Mouse (Mus musculus) forebrain, embryonic 12.5 days (tissue): ENCODE measurements around the gene Stx8. TPM values are rescaled to one million over a fixed set of nuclear protein-coding genes. Genes with fewer than 3 reads are reported as not detected.

Experiments used
- ATAC-seq: fragments of 200-750 bp; cut with Nextera tagmentation; 2 replicates; pipeline ENCODE4 v1.8.0; 2017; ENCODE audit warnings: moderate TSS enrichment; ENCODE audit not compliant: low FRiP score
- H3K27ac ChIP-seq: fragments of 300-500 bp; sonication (generic); 2 replicates; pipeline ENCODE4 v1.5.1; 2016; ENCODE audit warnings: mild to moderate bottlenecking
- H3K27me3 ChIP-seq: fragments of 300-500 bp; sonication (generic); 2 replicates; pipeline ENCODE4 v1.6.1; 2016; ENCODE audit warnings: mild to moderate bottlenecking
- H3K36me3 ChIP-seq: fragments of 300-500 bp; sonication (generic); replicated peaks from 2 replicates; pipeline ENCODE4 v1.6.1; 2016; ENCODE audit warnings: mild to moderate bottlenecking
- H3K4me1 ChIP-seq: fragments of 300-500 bp; sonication (generic); 2 replicates; pipeline ENCODE4 v1.6.1; 2016
- H3K4me2 ChIP-seq: fragments of 300-500 bp; sonication (generic); 2 replicates; pipeline ENCODE4 v1.6.1; 2016; ENCODE audit warnings: mild to moderate bottlenecking, moderate library complexity
- H3K4me3 ChIP-seq: fragments of 300-500 bp; sonication (generic); replicated peaks from 2 replicates; pipeline ENCODE4 v1.5.1; 2016; ENCODE audit warnings: mild to moderate bottlenecking
- H3K9ac ChIP-seq: fragments of 300-500 bp; sonication (generic); 2 replicates; pipeline ENCODE4 v1.6.1; 2016; ENCODE audit warnings: mild to moderate bottlenecking
- H3K9me3 ChIP-seq: fragments of 300-500 bp; sonication (generic); 2 replicates; pipeline ENCODE4 v1.6.1; 2016
- WGBS: fragments of 180-500 bp; shearing (Covaris S2); methylation state at CpG from one replicate; pipeline ENCODE4 v1.1.7; 2016; 5-methylcytosine and 5-hydroxymethylcytosine counted together
- polyA plus RNA-seq: library from polyadenylated mRNA; unstranded; fragments of >200 nt; fragmentation: Nextera tagmentation; extraction: Ambion mirVana; gene quantifications from 2 replicates; pipeline ENCODE4 v1.2.1, GENCODE M21; 2016

Stx8 gene
- polyA plus RNA-seq: 60.3 and 69.7 TPM in 2 replicates

DNA sequence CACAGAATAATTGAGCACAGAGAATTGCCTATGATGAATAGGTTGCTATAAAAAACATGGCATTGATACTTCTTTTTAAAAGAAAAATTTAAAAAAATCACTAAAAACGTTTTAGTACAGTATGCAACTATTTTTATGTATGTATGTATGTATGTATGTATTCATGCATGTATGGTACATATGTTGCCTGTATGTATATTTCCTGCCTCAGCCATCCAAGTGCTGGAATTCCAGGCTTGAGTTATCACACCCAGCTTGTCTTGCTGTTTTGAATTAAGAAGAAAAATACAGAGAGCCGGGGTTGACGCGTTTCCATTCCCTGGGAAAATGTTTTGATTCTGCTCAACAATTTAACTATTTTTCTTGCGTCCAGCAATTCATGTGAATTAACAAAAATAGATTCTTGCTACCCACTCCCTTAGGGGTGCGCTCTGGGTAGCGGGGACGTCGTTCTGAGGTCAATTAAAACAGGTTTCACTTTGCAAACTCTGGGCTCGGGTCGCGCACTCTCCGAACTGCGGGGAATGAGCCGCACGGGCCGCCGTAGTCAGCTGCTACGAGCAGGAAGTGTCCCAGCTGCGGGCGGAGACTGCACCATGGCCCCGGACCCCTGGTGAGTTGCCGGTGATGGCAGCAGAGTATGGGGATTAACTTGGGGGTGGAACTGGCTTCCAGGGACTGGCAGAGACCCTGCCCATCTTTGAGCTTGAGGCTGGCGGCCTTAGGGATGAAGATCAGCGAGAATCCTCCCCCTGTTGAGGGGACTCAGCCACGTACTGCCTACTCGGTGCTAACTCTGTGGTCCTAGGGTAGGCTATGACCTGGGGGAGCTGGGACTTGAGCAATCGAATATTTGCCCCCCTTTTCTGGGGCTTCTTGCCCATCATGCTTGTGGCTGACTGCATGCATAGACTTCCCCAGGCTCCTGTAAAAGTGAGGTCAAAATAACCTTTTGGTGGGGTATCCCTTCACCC lies at the start of gene Stx8:
Gene Stx8 (plus strand): TSS at position 289 of the 974 bp plus-strand sequence.
- H3K27ac ChIP-seq: no peak within 1 kb of the TSS
- H3K9ac ChIP-seq: peak within 1 kb of the TSS; percentile 66
- H3K4me3 ChIP-seq: peak within 1 kb of the TSS; percentile 63
- peak within 1 kb of the TSS; percentile 89 for H3K4me2 ChIP-seq
- peak; percentile 88 for ATAC-seq
- peaks cover 20% of the 10 kb centered on the region for H3K4me1 ChIP-seq
- no peaks in the 10 kb centered on the region for H3K27me3 ChIP-seq
- peaks cover 10% of the 10 kb centered on the region; the same call in 1 of the 2 replicates for H3K36me3 ChIP-seq
- H3K9me3 ChIP-seq: no peaks in the 10 kb centered on the region
- under 1% methylated on average over 28 of the region's 28 CpGs for WGBS

DNA sequence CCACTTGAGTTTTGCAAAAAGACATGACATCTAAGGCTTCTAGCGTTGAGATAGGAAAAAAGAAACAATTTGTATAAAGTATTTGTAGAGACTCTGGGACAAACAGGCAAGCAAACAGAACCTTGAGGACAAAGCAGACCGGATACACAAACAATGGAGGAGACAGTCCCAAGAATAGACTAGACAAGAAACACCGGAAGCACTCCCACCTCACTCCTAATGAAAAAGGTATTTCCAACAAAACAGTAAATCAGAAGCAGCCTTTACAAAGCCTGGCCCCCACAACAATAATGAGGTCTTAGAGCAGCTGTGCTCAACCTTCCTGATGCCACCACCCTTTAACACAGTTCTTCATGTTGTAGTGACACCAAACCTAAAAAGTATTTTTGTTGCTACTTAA lies 48.9 kb upstream of the Stx8 start:
- WGBS: 81% methylated on average over 3 of the region's 3 CpGs
- Histone ChIP-seq H3K9me3 (no peaks in the 10 kb centered on the region), H3K9ac (no peak overlapping the region), H3K27me3 (peaks cover 38% of the 10 kb centered on the region), H3K4me2 (no peak overlapping the region), H3K36me3 (no peaks in the 10 kb centered on the region), H3K4me3 (no peak overlapping the region), H3K27ac (no peak overlapping the region), H3K4me1 (peaks cover 11% of the 10 kb centered on the region)
- ATAC-seq: no peak

DNA sequence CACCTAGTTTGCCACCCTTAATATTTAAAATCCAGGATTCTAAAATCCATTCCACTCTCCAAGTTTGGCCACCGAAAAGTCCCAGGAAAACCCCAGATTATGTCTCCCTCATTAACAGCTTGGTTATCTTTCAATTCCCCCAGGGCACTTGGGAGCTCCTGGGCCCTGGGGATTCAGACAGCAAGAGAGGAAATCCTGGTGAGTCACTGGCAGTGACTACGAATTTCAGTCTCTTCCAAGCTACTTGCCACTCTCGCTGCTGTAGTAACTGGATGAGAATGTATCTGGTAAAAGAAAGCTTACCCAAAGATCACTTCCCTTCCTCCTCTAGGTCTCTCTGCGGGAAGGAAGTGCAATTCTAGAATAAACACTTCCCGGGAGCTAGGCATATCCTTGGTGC lies 46.4 kb upstream of the Stx8 start:
- Histone ChIP-seq H3K4me3 (no peak overlapping the region), H3K4me1 (peaks cover 17% of the 10 kb centered on the region), H3K9me3 (no peaks in the 10 kb centered on the region), H3K4me2 (no peak overlapping the region), H3K9ac (no peak overlapping the region), H3K27ac (no peak overlapping the region), H3K36me3 (no peaks in the 10 kb centered on the region), H3K27me3 (peaks cover 39% of the 10 kb centered on the region)
- ATAC-seq: no peak
- 85% methylated on average over 5 of the region's 5 CpGs for WGBS

DNA sequence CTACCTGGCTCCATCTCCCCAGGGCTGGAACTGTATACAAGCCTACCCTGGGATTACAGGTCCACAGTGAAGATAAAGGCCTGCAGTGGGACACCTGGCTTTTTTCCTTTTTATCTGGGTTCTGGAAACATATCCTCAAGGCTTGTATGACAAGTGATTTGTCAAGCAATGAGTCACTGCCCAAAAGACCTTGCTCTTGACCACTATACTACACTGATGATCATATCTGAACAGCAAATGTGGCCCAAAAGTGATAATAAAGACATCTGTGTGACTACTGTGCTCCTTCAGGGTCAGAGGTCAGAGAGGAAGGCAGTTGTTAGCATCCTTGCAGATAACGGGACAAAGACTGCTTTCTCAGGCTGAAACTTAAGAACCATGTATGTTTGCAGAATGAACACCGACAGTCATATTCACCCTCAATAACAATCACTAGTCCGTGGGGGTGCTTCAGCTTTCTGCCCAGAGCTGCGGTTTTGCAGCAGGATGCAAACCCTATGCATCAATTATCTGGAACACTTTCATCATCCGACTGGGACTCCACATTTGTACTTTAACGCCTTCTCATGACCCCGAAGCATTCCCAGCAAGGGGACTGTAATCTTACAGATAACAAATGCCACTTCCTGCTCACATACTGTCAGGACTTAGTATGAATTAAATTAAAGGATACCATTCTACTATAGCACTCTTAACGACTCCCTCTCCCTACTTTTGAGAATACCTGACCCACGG lies 45.6 kb upstream of the Stx8 start:
- Histone ChIP-seq H3K4me2 (peak overlapping the region; percentile 100; the same call in 1 of the 2 replicates), H3K36me3 (no peaks in the 10 kb centered on the region), H3K9ac (no peak overlapping the region), H3K4me1 (peaks cover 17% of the 10 kb centered on the region), H3K9me3 (no peaks in the 10 kb centered on the region), H3K27me3 (peaks cover 39% of the 10 kb centered on the region), H3K4me3 (no peak overlapping the region), H3K27ac (no peak overlapping the region)
- 58% methylated on average over 9 of the region's 9 CpGs for WGBS
- ATAC-seq: no peak

DNA sequence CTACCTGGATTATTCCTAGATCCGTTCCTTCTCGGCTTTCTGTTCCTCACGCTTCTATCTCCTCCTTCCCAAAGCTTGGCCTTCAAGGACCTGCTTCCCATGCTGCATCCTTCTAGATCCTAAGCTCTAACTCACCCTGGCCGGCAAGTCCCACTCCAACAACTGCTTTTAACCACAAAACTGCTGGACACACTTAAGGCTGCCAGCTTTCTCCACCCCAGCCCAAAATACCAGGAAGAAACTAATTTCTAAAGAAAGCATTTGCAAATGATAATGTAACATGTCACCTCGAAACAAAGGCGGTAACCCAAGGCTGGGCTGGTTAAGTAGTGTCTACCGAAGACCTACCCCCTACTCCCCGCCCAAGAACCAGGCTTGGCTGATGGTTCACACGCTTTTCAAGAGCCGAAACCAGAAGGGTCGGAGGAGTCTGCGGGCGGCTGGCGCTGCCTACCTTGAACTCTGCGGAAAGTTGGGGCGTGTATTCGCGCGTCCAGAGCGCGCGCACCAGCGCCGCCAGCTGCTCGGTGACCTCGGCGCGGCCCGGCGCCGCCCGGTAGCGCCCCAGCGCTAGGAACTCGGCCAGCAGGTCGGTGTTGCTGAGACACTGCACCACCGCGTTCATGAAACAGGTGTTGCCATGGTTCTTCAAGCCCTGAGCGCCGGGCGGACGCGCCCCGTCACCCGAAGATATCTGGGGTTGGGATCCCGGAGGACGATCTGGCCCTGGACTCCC lies 44.7 kb upstream of the Stx8 start:
- ATAC-seq: 0 out of 2 replicates have a peak, but pooled peaks have one; percentile 20
- peak overlapping the region; percentile 78 for H3K4me3 ChIP-seq
- no peaks in the 10 kb centered on the region for H3K9me3 ChIP-seq
- H3K4me1 ChIP-seq: peaks cover 17% of the 10 kb centered on the region
- peak overlapping the region; percentile 100 for H3K4me2 ChIP-seq
- H3K9ac ChIP-seq: peak overlapping the region; percentile 69
- 2% methylated on average over 47 of the region's 47 CpGs for WGBS
- peaks cover 39% of the 10 kb centered on the region for H3K27me3 ChIP-seq
- H3K36me3 ChIP-seq: no peaks in the 10 kb centered on the region
- H3K27ac ChIP-seq: no peak overlapping the region

DNA sequence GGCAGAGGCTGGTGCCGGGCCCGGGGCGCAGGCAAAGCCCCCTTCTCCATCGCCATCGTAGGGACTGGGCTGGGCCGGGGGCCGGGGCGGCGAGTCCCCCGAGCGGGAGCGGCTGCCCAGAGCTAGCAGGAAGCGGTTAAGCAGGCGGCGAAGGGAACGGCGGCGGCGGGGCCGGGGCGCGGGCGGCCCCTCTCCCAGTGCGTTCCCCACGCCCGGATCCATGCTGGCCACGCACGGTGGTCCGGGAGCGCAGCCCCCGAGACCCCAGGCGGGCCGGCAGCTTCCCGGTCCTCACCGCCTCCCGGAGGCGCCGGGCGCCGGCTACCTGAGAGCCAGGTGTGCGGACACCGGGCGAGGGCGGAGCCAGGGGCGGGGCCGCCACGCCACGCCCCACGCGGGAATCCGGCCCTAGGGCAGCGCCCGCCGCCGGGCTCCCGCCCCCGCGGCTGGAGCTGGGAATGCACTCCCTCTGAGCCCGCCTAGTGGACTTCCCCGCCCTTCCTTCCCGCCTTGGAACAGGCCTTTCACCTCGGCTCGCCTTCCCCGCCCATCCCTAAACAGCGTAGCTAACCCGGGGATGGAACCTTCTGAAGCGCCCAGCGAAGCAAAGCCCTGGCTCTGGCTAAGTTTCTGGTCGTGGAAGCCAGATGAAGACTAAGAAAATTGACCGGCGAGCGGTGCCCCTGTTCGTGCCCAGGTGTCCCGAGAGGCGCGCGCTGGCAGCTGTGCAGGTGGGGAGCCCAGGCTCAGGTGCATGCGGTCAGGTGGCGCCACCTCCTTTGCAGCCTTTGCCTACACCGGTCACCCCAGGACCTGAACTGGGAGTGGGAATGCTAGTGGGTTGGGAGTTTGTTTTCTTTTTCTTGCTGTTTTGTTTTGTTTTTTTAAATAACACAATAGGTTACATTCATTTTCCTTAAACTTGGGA lies 43.9 kb upstream of the Stx8 start, which contains the start of gene Usp43:
Gene Usp43 (minus strand): TSS at position 327 of the 928 bp plus-strand sequence.
- no peaks in the 10 kb centered on the region for H3K9me3 ChIP-seq
- peak within 1 kb of the TSS; percentile 100 for H3K4me2 ChIP-seq
- no peak within 1 kb of the TSS for H3K27ac ChIP-seq
- peaks cover 17% of the 10 kb centered on the region for H3K4me1 ChIP-seq
- ATAC-seq: peak; percentile 63; the same call in 1 of the 2 replicates
- H3K4me3 ChIP-seq: peak within 1 kb of the TSS; percentile 78
- peaks cover 39% of the 10 kb centered on the region for H3K27me3 ChIP-seq
- H3K9ac ChIP-seq: peak within 1 kb of the TSS; percentile 69
- WGBS: under 1% methylated on average over 79 of the region's 80 CpGs
- no peaks in the 10 kb centered on the region for H3K36me3 ChIP-seq

DNA sequence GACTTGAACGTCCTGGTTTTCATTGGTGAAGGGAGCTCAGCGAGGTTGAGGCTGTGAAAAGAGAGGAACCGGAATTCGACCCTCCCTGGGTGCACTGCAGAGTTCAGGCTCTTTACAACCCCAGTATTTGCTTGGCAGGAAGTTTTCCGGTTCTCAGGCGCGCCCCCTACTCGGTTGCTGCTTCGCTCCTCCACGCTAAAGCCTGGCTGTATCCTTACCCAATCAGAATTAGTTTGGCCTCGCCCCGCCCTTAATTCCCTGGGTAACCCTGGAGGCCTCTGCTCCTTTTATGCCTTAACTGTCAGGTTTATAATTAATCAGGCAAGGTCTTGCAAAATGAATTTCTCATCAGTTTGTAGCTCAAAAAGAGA lies 43.3 kb upstream of the Stx8 start:
- H3K27me3 ChIP-seq: peaks cover 39% of the 10 kb centered on the region
- H3K36me3 ChIP-seq: no peaks in the 10 kb centered on the region
- peak overlapping the region; percentile 100 for H3K4me2 ChIP-seq
- H3K9me3 ChIP-seq: no peaks in the 10 kb centered on the region
- under 1% methylated on average over 12 of the region's 12 CpGs for WGBS
- no peak overlapping the region for H3K9ac ChIP-seq
- H3K4me3 ChIP-seq: peak overlapping the region; percentile 78
- H3K27ac ChIP-seq: no peak overlapping the region
- peaks cover 17% of the 10 kb centered on the region for H3K4me1 ChIP-seq
- peak; percentile 82; the same call in 1 of the 2 replicates for ATAC-seq

DNA sequence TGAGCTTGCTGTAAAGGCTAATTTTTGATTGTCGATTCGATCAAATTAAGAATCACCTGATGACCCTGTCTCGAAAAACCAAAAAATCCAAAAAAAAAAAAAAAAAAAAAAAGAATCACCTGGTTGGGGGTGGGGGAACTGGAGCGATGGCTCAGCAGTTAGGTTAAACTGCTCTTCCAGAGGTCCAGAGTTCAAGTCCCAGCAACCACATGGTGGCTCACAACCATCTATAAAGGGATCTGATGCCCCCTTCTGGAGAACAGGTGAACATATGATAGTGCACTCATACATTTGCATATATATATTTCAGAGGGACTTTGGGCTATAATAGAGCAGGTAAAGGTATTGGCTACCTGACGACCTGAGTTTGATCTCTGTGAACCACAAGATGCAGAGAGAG lies 42.3 kb upstream of the Stx8 start:
- no peak overlapping the region for H3K27ac ChIP-seq
- no peaks in the 10 kb centered on the region for H3K36me3 ChIP-seq
- H3K27me3 ChIP-seq: peaks cover 36% of the 10 kb centered on the region
- peaks cover 17% of the 10 kb centered on the region for H3K4me1 ChIP-seq
- no peak overlapping the region for H3K4me3 ChIP-seq
- H3K4me2 ChIP-seq: no peak overlapping the region
- no peak for ATAC-seq
- no peaks in the 10 kb centered on the region for H3K9me3 ChIP-seq
- H3K9ac ChIP-seq: no peak overlapping the region
- 89% methylated on average over 5 of the region's 5 CpGs for WGBS

DNA sequence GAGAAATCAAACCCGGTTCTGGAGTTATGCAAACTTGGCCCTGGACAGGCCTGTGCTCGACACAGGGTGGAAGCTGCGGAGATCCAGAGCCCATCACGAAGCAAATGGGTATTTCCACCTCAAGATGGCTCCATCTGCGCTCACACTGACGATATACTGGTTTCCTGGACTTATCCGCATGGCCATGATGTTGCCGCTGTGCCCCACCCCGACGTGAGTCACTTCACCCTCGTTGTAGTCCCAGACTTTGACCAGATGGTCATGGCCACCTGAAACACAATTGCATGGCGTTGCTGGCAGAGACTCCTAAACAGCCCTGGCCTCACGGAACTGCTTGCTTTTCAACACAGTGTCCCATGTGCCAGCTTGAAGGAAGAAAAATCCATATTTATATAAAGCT lies 41.0 kb upstream of the Stx8 start:
- Histone ChIP-seq H3K36me3 (no peaks in the 10 kb centered on the region), H3K9ac (no peak overlapping the region), H3K9me3 (no peaks in the 10 kb centered on the region), H3K4me2 (no peak overlapping the region), H3K27me3 (peaks cover 24% of the 10 kb centered on the region), H3K27ac (no peak overlapping the region), H3K4me1 (peaks cover 17% of the 10 kb centered on the region), H3K4me3 (no peak overlapping the region)
- no peak for ATAC-seq
- WGBS: 89% methylated on average over 13 of the region's 13 CpGs

DNA sequence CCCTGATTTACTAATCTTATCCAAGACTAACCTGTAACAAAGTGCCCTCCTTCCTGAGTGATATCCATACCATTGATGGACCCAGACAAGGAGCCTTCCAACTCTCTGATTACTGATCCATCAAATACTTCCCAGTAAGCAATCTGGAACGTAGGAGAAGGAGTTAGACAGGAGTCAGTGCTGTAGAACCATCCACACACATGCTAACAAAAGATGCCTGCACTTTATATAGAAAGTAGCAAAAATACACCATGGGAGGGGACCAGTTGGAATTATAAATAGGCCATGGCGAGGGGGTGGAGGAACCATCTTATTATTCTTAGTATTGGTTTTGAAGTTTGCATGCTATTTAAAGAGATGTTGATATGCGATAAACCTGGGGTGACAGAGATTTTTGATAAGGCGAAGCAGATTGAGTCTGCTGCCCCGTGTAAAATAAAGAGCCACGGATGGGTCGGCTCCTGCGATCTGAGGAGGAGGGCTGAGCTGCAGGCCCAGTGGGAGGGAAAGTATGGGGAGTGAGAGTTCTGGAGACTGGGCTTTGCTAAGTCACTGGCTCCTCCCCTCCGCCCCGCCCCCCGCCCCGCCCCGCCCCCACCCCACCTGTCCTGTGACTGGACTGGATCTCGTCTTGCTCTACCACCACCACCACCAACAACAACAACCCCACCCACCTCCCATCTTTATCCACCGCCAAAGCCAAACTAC lies 39.5 kb upstream of the Stx8 start:
- Histone ChIP-seq H3K9ac (no peak overlapping the region), H3K36me3 (no peaks in the 10 kb centered on the region), H3K4me1 (peaks cover 11% of the 10 kb centered on the region), H3K9me3 (no peaks in the 10 kb centered on the region), H3K27me3 (peaks cover 9% of the 10 kb centered on the region), H3K4me2 (no peak overlapping the region), H3K27ac (no peak overlapping the region), H3K4me3 (no peak overlapping the region)
- 19% methylated on average over 9 of the region's 15 CpGs for WGBS
- ATAC-seq: no peak

DNA sequence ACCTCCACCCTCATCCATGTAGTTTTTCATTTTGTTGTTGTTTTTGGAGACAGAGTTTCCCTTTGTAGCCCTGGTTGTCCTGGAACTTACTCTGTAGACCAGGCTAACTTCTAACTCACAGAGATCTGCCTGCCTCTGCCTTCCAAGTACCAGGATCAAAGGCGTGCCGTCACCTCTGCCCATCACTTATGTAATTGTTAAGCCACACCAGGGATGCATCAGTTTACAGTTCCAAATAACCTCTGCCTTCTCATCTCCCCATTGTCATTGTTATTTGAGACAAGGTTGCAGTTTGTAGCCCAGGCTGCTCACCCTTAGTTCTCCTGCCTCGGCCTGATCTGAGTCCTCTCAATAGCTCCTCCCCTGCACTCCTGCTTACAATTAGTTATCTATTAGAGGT lies 33.8 kb upstream of the Stx8 start:
- no peak for ATAC-seq
- no peaks in the 10 kb centered on the region for H3K9me3 ChIP-seq
- no peak overlapping the region for H3K9ac ChIP-seq
- WGBS: 94% methylated on average over 3 of the region's 3 CpGs
- no peaks in the 10 kb centered on the region for H3K4me1 ChIP-seq
- H3K4me3 ChIP-seq: no peak overlapping the region
- no peaks in the 10 kb centered on the region for H3K27me3 ChIP-seq
- no peak overlapping the region for H3K27ac ChIP-seq
- H3K4me2 ChIP-seq: no peak overlapping the region
- H3K36me3 ChIP-seq: no peaks in the 10 kb centered on the region
